Mouse (Mus musculus) embryonic facial prominence, embryonic 14.5 days (tissue): ENCODE measurements around the gene Pgbd1. TPM values are rescaled to one million over a fixed set of nuclear protein-coding genes. Genes with fewer than 3 reads are reported as not detected.

Source experiments
- ATAC-seq: fragments of 200-750 bp; cut with Nextera tagmentation; 2 replicates; pipeline ENCODE4 v1.8.0; 2017; ENCODE audit warnings: low read depth, moderate number of reproducible peaks, moderate TSS enrichment
- DNase-seq: peaks from one replicate; pipeline ENCODE4 v3.0.0-alpha.2; 2015; ENCODE audit warnings: low spot score
- H3K27ac ChIP-seq: fragments of 300-500 bp; sonication (generic); replicated peaks from 2 replicates; pipeline ENCODE4 v1.5.1; 2014; ENCODE audit warnings: low read depth, mild to moderate bottlenecking, low read length, moderate library complexity
- H3K27me3 ChIP-seq: fragments of 300-500 bp; sonication (generic); replicated peaks from 2 replicates; pipeline ENCODE4 v1.6.1; 2014; ENCODE audit warnings: low read length; ENCODE audit not compliant: control insufficient read depth, insufficient read depth
- H3K36me3 ChIP-seq: fragments of 300-500 bp; sonication (generic); 2 replicates; pipeline ENCODE4 v1.6.1; 2014; ENCODE audit warnings: low read length, mixed read lengths; ENCODE audit not compliant: control insufficient read depth, insufficient read depth
- H3K4me1 ChIP-seq: fragments of 300-500 bp; sonication (generic); 2 replicates; pipeline ENCODE4 v1.6.1; 2014; ENCODE audit warnings: antibody characterized with exemption, low read length; ENCODE audit not compliant: control insufficient read depth, insufficient read depth
- H3K4me2 ChIP-seq: fragments of 300-500 bp; sonication (generic); 2 replicates; pipeline ENCODE4 v1.6.1; 2014; ENCODE audit warnings: low read depth, mild to moderate bottlenecking, low read length, moderate library complexity, mixed read lengths
- H3K4me3 ChIP-seq: fragments of 300-500 bp; sonication (generic); 2 replicates; pipeline ENCODE4 v1.5.1; 2014; ENCODE audit warnings: low read depth, mild to moderate bottlenecking, low read length
- H3K9ac ChIP-seq: fragments of 300-500 bp; sonication (generic); 2 replicates; pipeline ENCODE4 v1.6.1; 2014; ENCODE audit warnings: low read depth, mild to moderate bottlenecking, low read length, moderate library complexity, mixed read lengths
- H3K9me3 ChIP-seq: fragments of 300-500 bp; sonication (generic); 2 replicates; pipeline ENCODE4 v1.6.1; 2016; ENCODE audit warnings: low read length; ENCODE audit not compliant: control insufficient read depth
- WGBS: fragments of 180-500 bp; shearing (Covaris S2); extraction: QIAGEN DNeasy Blood & Tissue Kit; methylation state at CpG from one replicate; pipeline ENCODE4 v1.1.7; 2014; 5-methylcytosine and 5-hydroxymethylcytosine counted together
- polyA plus RNA-seq: library from polyadenylated mRNA; unstranded; fragments of >200 nt; fragmentation: Nextera tagmentation; extraction: Ambion mirVana; gene quantifications from 2 replicates; pipeline ENCODE4 v1.2.1, GENCODE M21; 2014

The Pgbd1 gene
- polyA plus RNA-seq, 1 experiment from 2014 or later, result 2.5 TPM

DNA sequence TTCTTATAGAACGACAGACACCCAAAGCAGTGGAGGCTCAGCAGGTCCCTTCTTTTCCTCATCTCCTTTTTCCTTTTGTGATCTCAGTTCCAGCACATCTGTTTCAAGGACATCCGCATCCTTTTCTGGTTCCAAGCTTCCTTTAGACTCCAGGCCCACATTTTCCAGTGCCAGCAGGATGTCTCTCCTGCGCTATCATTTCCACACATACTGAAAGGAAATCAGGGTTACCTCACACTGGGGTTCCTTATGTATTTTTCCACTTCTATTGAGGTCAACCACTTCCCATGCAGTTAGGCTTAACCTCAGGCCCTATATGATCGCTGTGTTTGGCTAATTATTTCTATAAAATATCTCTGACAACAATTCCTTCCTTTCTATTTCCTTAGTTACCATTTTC is 5.4 kb downstream of the Pgbd1 start:
- H3K9ac ChIP-seq, result no peak overlapping the region
- H3K27ac ChIP-seq, result no peak overlapping the region
- DNase-seq, result no peak
- no peaks in the 10 kb centered on the region for H3K27me3 ChIP-seq
- H3K4me2 ChIP-seq, result no peak overlapping the region
- no peaks in the 10 kb centered on the region for H3K9me3 ChIP-seq
- H3K4me3 ChIP-seq, result no peak overlapping the region
- H3K36me3 ChIP-seq, result no peaks in the 10 kb centered on the region
- 88% methylated on average over 4 of the region's 4 CpGs for WGBS
- no peaks in the 10 kb centered on the region for H3K4me1 ChIP-seq
- ATAC-seq, result no peak

- no peaks in the 10 kb centered on the region for H3K4me1 ChIP-seq
- no peaks in the 10 kb centered on the region for H3K9me3 ChIP-seq
- no peak overlapping the region for H3K4me3 ChIP-seq
- no peak overlapping the region for H3K4me2 ChIP-seq
- H3K27me3 ChIP-seq, result no peaks in the 10 kb centered on the region
- H3K27ac ChIP-seq, result no peak overlapping the region
- DNase-seq (no peak), ATAC-seq (no peak)
- WGBS, result 97% methylated on average over 1 of the region's 1 CpGs
- H3K36me3 ChIP-seq, result no peaks in the 10 kb centered on the region
- no peak overlapping the region for H3K9ac ChIP-seq
Measured at GRCm38 (mm10) chr13:21427631-21428030, 13.2 kb downstream of the Pgbd1 start.

DNA sequence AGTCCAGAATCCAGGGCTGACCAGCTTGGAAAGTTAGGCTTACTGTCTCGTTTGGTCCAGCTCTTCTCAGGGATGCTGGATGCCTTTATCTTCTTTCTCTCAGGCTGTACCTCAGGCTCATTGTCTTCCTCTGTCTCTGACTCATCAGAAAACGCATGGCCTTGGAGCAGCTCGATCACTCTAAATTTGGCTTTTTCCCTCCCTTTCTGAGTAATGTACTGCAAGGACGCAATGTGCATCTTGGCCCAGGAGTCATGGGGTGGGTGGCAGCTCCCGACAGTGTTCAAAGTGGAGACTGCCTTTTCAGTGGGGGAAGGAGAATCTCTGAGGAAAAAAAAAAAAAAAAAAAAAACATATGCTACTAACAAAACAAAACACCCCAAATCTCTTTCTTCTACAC is 17.6 kb downstream of the Pgbd1 start:
- no peaks in the 10 kb centered on the region for H3K4me1 ChIP-seq
- no peaks in the 10 kb centered on the region for H3K36me3 ChIP-seq
- H3K9ac ChIP-seq, result no peak overlapping the region
- 68% methylated on average over 5 of the region's 5 CpGs for WGBS
- H3K4me3 ChIP-seq, result no peak overlapping the region
- no peak overlapping the region for H3K27ac ChIP-seq
- no peaks in the 10 kb centered on the region for H3K27me3 ChIP-seq
- no peak overlapping the region for H3K4me2 ChIP-seq
- no peaks in the 10 kb centered on the region for H3K9me3 ChIP-seq
- no peak for ATAC-seq
- DNase-seq, result no peak

DNA sequence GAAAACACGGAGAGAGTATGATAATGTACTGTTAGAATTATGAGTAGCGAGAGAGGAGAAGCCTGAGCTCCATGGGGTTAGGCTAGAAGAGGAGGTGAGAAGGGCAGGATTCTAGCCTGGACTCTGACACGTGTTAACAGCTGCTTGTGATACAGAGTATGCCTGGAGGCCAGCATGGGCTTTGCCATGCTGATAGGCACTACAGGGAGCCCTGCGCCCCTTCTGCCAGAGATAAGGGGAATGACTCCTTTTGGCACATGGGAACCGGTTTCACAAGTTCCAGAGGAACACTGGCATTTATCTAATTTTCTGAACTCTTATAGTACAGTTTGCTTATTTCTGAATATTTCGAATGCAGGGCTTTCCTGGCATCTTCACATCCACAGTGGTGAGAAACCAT is 22.0 kb downstream of the Pgbd1 start:
- H3K27me3 ChIP-seq, result no peaks in the 10 kb centered on the region
- H3K9ac ChIP-seq, result no peak overlapping the region
- no peaks in the 10 kb centered on the region for H3K9me3 ChIP-seq
- no peak for DNase-seq
- H3K4me1 ChIP-seq, result no peaks in the 10 kb centered on the region
- H3K36me3 ChIP-seq, result no peaks in the 10 kb centered on the region
- H3K27ac ChIP-seq, result no peak overlapping the region
- WGBS, result 61% methylated on average over 6 of the region's 6 CpGs
- no peak for ATAC-seq
- H3K4me2 ChIP-seq, result no peak overlapping the region
- H3K4me3 ChIP-seq, result no peak overlapping the region

DNA sequence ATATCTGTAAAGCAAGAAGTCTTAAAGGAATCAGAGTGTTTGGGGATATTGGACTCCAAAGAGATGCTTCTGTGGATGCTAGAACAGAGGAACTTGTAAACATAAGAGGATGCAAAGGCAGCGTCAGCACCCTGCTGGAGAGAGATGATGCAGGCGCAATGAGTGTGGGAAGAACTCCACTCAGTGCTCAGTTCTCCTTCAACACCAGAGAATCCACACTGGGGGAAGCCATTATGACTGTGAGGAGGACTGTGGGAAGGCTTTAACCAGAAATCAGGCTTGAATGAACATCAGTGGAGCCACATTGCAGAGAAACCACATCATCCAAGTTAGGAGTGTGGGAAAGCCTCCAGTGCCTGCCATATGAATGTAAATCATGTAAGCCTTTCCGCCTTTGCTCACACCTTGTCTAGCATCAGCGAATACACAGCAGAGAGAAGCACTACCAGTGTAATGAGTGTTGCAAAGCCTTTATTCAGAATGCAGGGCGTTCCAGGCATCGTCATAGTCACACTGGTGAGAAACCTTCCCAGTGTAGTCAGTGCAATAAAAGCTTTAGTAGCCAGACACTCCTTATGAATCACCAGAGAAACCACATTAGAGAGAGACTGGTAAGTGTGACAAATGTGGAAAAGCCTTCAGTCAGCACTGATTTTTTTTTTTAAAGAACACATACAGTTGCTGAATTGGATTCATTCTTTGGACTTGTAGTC is 23.4 kb downstream of the Pgbd1 start:
- Histone ChIP-seq H3K4me3 (no peak overlapping the region), H3K27me3 (no peaks in the 10 kb centered on the region), H3K9me3 (no peaks in the 10 kb centered on the region), H3K36me3 (no peaks in the 10 kb centered on the region), H3K9ac (no peak overlapping the region), H3K4me1 (no peaks in the 10 kb centered on the region), H3K4me2 (no peak overlapping the region), H3K27ac (no peak overlapping the region)
- DNase-seq (no peak), ATAC-seq (no peak)
- WGBS, result 75% methylated on average over 6 of the region's 6 CpGs

DNA sequence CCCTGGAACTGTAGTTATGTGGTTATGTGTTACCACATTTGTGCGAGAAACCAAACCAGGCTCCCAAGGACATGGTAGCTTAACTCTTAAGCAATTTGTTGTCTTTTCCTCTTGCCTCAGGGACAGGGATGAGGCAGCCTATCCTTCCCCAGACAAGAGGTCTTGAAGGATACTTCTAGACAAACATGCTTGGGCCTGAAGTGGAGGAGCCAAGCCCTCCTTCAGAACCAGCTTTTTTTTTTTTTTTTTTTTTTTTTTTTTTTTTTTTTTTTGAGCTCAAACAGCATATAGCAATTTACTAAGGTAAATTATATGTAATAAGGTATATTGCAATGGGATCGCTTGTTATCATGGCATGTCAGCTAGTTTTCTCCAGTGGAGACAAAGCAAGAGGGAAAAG is 25.1 kb downstream of the Pgbd1 start:
- Histone ChIP-seq H3K4me3 (no peak overlapping the region), H3K9me3 (no peaks in the 10 kb centered on the region), H3K4me1 (no peaks in the 10 kb centered on the region), H3K27ac (no peak overlapping the region), H3K9ac (no peak overlapping the region), H3K4me2 (no peak overlapping the region), H3K36me3 (no peaks in the 10 kb centered on the region), H3K27me3 (no peaks in the 10 kb centered on the region)
- WGBS, result 76% methylated on average over 2 of the region's 2 CpGs
- DNase-seq, result no peak
- ATAC-seq, result no peak

GRCm38 (mm10) chr13:21415266-21415665 is 25.6 kb downstream of the Pgbd1 start:
- ATAC-seq, result no peak
- WGBS, result 67% methylated on average over 4 of the region's 4 CpGs
- no peak overlapping the region for H3K27ac ChIP-seq
- no peaks in the 10 kb centered on the region for H3K27me3 ChIP-seq
- H3K9ac ChIP-seq, result no peak overlapping the region
- no peak for DNase-seq
- no peaks in the 10 kb centered on the region for H3K36me3 ChIP-seq
- no peaks in the 10 kb centered on the region for H3K4me1 ChIP-seq
- H3K4me3 ChIP-seq, result no peak overlapping the region
- no peaks in the 10 kb centered on the region for H3K9me3 ChIP-seq
- no peak overlapping the region for H3K4me2 ChIP-seq

DNA sequence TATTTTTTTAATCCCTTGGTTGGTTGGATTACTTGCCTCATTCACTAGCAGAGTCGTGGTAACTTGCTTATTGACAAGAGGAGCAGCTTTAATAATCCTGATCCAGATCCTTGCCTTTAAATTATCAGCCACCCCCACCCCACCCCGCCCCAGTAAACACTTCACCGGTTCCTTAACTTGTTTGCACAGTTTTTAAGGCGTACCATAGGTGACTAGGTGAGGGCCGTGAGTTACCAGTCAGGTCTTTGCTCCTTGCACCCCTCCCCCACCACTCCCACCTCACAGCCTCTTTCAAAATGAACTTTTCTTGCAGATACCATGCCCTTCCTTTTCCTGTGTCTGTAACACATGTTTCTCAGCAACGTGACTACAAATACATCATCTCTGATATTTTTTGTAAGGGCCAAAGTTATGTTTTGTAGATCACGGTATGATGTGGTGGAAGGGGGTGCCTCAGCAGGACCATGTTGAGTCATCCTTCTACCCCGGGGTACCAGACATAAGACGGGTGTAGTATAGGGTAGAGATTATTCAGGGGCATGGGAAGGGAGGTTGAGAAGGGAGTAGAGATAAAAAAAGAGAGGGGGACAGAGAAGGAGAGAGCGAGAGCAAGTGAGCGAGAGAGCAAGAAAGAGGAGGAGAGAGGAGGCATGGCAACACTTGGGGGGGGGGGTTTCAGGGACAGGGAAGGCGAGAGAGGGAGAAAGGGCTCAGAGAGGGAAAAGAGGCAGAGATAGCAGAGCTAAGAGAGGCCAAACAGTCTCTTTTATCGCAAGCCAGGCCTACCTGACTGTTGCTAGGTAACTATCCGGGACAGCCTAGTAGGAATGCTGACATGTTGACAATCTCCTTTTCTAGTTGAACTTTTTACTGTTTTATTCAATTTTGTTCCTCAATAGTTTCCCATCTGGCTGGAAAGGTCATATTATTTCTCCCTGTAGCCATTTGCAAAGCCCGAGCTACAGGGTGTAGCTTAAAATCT is 26.3 kb downstream of the Pgbd1 start:
- WGBS, result 68% methylated on average over 15 of the region's 15 CpGs
- Histone ChIP-seq H3K9ac (no peak overlapping the region), H3K4me2 (no peak overlapping the region), H3K36me3 (no peaks in the 10 kb centered on the region), H3K4me3 (no peak overlapping the region), H3K9me3 (no peaks in the 10 kb centered on the region), H3K27me3 (no peaks in the 10 kb centered on the region), H3K4me1 (no peaks in the 10 kb centered on the region), H3K27ac (no peak overlapping the region)
- no peak for ATAC-seq
- no peak for DNase-seq
